Mouse (Mus musculus) common myeloid progenitor, adult 5-6 weeks (primary cell): ENCODE measurements at regions not wholly inside any gene's neighbourhood (a gene's known extent, or its start where the extent isn't known, plus 50 kb on each side); places are given as distances from the start of the nearest gene placed in this dataset.

Experiments used
- ATAC-seq: replicated peaks from 2 replicates; pipeline ENCODE4 v1.8.0; 2016; ENCODE audit warnings: low read depth, mild to moderate bottlenecking, moderate TSS enrichment, inconsistent platforms; ENCODE audit not compliant: poor library complexity, severe bottlenecking

GRCm38 (mm10) chr1:47854372-47854771, 961.7 kb upstream of the Slc39a10 start:
- ATAC-seq: no peak

DNA sequence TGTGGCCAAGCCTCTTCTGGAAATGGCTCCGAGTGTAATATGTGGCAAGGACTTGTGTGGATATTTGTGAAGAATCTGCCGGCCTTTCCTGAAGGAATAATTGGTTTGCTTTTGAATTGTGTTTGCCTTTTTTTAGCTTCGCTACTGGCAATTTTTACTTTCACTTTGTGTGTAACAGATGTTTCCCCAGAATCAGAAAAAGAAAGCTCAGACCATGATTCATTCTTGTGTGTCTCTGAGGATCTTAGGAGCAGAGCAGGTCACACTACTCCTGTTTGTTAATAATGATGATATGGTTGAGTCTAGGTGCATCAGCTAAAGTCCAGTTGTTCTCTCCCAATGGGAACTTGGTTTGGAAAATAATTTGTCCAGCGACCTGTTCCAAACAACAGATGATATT, 961.3 kb upstream of the Slc39a10 start:
- no peak for ATAC-seq

DNA sequence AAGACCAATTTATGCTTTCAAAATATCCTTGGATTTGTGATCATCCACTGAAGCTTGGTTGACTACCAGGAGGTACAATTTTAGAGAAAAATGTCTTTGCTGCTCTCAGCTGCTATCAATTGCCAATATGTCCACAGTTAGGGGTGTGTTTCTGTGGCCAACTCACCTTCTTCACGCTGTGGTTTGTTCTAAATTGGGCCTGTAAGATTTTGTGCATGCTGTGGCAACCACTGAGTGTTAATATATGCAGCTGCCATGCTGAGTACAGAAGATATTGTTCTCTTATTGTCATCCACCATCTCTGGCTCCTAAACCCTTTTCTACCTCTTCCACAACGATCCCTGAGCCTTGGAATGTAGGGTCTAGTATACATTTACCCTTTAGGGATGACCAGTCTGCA, 948.2 kb upstream of the Slc39a10 start:
- ATAC-seq: no peak

GRCm38 (mm10) chr1:47834072-47834471, 941.4 kb upstream of the Slc39a10 start:
- ATAC-seq: no peak

- ATAC-seq: no peak
Observed at GRCm38 (mm10) chr1:47827206-47827605, 934.6 kb upstream of the Slc39a10 start.

- 0 out of 2 replicates have a peak, but pooled peaks have one; percentile 18 for ATAC-seq
Observed at GRCm38 (mm10) chr1:47809508-47809907, 916.9 kb upstream of the Slc39a10 start.

DNA sequence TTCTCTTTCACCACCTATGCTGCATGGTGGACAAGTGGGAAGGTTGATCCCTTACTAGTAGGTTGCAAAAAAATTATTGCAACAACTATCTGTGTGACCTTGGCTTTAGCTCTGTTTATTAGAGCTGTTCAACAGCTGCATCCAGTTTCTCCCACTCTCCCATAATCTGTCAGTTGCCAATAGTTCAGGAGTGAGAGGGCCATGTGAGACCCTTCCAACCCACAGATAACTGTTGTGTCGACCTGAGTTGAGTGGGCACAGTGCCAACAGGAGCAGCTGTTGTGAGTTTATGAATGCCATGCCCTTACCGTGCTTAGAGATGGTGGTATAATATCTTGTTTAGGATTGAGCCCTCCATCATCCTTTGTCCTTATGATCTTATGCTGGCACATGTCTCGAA, 902.1 kb upstream of the Slc39a10 start:
- ATAC-seq: no peak
